Mouse (Mus musculus) layer of hippocampus, postnatal 25 days (tissue): Measurements from ENCODE around the gene Hist2h2aa2. TPM values are rescaled to one million over a fixed set of nuclear protein-coding genes. Genes with fewer than 3 reads are reported as not detected.
"Not testable (repeated sequence)": the region's sequence is repeated elsewhere in the genome, so short reads cannot be mapped to it uniquely, and the experiment has no call there.

Experiments
- DNase-seq, 2 experiments: peaks; one replicate each; pipeline ENCODE4 v3.0.0; 2022; ENCODE audit warnings: mixed read lengths in 2 of 2, low spot score in 1 of 2; ENCODE audit errors: extremely low spot score in 1 of 2
- microRNA-seq, 2 experiments: library from miRNA; unstranded; fragments of <30 nt; microRNA quantifications; one replicate each; pipeline ENCODE4 v1.2.0; 2021
- total RNA-seq, 2 experiments: library from RNA; stranded (reverse); gene quantifications; 2 replicates each; pipeline ENCODE4 v1.2.3; 2021

Hist2h2aa2 gene
- total RNA-seq, 2 experiments from 2014 or later, result 225 TPM

DNA sequence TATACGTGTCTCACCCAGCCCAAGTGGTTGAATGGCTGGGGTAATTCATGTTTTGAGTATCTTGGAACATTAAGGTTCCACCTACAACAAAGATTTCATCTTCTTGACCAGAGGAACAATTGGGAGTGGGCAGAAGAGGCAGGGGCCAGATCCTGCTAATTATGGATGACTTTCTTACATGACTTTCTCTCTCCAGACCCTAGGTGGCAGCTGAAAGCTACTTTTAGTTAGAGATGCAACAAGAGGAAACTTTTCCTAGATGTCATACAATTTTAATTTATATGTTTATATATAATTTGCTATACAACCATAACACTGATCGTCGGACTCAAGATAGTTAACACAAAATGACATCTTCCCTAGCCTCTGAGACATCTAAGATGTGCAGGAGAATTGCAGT is 32.3 kb downstream of the Hist2h2aa2 start:
- no peak for DNase-seq

DNA sequence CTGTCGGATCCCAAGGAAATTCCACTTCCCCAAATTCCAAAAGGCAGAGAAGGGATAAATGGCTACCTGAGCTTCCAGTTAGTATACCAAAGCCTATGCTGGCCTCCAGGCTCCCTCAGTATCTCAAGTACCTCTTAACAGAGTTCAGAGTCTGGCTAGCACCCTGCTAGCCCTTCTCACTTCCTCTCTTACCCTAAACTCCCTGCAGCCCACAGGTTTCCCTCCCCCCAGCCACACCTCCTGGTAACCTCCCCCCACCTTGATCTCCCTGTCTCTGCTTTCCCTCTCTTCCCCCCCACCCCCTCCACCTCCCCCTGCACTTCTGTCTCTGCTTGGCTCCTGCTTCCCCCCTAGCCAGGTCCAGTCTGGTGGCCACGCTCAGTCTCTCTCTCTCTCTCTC is 40.3 kb downstream of the Hist2h2aa2 start:
- DNase-seq, result no peak

DNA sequence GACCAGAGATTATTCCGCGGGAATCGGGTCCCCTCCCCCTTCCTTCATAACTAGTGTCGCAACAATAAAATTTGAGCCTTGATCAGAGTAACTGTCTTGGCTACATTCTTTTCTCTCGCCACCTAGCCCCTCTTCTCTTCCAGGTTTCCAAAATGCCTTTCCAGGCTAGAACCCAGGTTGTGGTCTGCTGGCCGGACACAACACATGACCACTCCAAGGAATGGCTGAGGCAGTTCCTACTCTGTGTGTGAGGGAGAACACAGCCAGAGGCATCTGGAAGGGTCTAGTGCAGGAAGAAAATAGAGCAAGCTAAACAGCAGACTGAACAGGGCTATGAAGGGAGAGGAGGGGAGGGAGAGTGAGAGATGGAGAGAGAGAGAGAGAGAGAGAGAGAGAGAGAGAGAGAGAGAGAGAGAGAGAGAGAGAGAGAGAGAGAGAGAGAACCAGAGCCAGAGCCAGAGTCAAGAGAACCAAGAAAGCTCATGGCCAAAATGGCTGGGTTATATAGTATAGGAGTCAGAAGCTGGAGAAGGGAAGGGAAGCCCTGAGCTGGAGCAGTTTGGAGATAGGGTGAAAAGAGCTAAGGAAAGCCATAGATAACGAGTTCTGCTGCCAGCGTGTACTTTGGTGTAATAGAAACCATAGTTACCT is 41.4 kb downstream of the Hist2h2aa2 start:
- not testable (repeated sequence) for DNase-seq

DNA sequence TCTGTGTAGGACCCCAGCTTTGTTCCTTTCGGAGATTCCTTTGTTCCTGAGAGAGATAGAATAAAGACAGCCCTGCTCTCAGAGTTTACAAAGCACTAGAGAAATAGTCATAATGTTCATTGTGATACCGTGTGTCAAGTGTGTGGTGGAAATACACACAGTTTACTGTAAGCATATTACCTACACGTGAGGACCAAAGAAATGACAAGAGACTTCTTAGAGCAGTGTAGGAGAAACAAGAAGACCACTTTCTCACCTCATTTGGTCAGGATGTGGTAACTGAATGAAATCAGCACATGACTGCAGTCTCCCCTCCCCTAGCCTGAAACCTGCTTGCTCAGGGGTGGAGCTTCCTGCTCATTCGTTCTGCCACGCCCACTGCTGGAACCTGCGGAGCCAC is 41.9 kb downstream of the Hist2h2aa2 start:
- DNase-seq, result no peak

DNA sequence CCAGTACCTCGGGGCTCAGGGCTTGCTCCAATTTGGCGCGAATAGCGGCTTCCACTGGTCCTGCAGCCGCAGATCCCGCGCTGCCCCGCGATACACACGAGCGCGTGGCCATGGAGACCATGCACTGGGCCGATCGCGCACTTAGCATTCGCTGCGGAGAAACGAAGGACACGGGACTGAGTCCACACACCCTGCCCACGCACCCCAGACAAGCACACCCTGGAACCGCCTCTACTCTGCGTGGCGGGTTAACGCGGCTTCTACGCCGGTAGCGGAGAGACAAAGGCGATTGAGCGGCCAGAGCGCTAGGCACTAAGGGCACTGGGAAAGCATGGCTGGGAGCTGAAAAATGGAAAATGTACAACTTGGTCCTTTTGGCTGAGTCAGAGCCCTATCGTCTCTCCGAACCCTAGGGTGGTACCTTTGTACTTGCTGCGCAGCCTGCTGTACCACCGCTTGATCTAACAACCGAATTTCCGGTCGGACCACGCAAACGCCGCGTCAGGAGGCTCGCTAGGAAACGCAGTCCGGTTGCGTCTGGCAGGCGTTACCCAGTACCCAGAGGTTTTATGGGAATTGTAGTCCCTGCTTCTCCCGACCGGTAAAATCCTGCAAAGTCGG is 42.8 kb downstream of the Hist2h2aa2 start:
- DNase-seq, result peak; percentile 81 to 83

DNA sequence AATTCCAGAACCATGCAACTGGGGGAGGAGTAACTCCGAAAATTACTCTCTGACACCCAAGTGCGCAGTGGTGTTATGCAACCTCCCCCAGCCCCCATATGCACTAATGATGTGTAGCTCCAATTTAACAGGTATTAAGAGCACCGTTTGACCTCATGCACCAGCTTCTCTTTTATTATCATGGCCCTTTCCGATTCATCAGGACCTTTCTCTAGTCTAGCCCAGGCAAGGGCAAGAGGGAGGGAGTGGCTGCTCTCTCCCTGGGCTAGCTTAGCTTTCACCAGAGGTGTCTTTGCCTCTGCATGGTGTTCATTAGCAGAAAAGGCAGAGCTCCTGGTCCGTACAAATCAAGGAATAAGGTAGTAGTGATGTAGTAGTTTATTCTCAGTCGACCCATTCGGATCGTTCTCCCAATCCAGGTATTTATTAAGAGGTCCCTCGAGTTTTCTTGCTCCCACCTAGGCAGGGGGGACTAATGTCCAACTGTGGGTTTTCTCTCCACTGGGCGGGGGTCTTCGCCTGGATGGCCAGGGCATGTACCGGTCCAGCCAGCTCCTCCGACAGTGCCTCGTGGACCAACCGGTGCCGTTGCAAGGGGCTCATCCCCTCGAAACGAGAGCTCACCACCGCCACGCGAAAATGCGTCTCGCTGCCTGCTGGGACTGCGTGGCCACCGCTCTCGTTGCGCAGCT is 43.5 kb downstream of the Hist2h2aa2 start:
- no peak for DNase-seq

DNA sequence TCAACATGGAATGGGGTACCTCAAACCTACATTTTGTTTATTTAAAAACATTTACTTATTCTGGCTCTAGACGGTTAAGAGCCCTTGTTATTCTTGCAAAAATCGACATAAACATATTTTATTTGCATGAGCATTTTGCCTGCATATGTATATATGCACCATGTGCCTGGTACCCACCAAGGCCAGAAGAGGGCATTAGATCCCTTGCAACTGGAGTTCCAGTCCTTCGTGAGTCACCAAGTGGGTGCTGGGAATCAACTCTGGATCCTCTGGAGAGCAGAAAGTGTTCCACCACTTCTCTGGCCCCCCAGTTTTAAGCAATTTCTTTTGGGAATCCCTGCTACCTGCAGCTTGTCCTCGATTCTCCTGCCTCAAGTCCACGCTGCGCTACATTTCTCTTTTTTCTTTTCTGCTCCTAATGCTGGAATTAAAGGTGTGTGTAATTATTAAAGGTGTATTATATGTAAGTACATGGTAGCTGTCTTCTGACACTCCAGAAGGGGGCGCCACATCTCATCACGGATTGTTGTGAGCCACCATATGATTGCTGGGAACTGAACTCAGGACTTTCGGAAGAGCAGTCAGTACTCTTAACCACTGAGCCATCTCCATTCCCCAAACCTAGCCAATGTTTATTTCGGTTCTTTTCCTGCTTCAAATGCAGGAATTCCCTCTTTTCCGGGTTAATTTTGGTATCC is 44.3 kb downstream of the Hist2h2aa2 start:
- no peak for DNase-seq

- DNase-seq, result no peak
Observed at GRCm38 (mm10) chr3:96194966-96195365, 45.1 kb downstream of the Hist2h2aa2 start.

GRCm38 (mm10) chr3:96192977-96193376 is 47.1 kb downstream of the Hist2h2aa2 start:
- DNase-seq, result no peak

Small RNA genes within 50 kb of the gene (microRNA-seq; reads per million reads assigned to microRNA genes)
- 0 reads per million in 2 experiments for gene Gm44492
- gene Gm47311, result 0 reads per million in 2 experiments
- gene Gm47313, result 0 reads per million in 2 experiments

Other genes with a start within 250 kb of the Hist2h2aa2 start
- 10 to 100 TPM; 37.0 to 41.3 TPM for gene Plekho1, start 244.3 kb downstream of the Hist2h2aa2 start, total RNA-seq
- 10 to 100 TPM; 42.2 to 45.0 TPM for gene Vps45, start 181.8 kb downstream of the Hist2h2aa2 start, total RNA-seq
- gene Otud7b, start 135.7 kb downstream of the Hist2h2aa2 start, total RNA-seq, result 10 to 100 TPM; 31.9 to 33.6 TPM
- 1 to 10 TPM; 3.8 to 4.4 TPM for gene Mtmr11, start 78.3 kb downstream of the Hist2h2aa2 start, total RNA-seq
- 10 to 100 TPM; 45.8 to 49.4 TPM for gene Sf3b4, start 67.9 kb downstream of the Hist2h2aa2 start, total RNA-seq
- 100 to 1,000 TPM; 379 to 381 TPM for gene Sv2a, start 59.1 kb downstream of the Hist2h2aa2 start, total RNA-seq
- gene Bola1, start 20.6 kb downstream of the Hist2h2aa2 start, total RNA-seq, result 10 to 100 TPM; 16.5 to 17.9 TPM
- 1 to 10 TPM; 8.5 to 9.2 TPM for gene Hist2h2ab, start 20.4 kb downstream of the Hist2h2aa2 start, total RNA-seq
- 10 to 100 TPM; 23.0 to 27.5 TPM for gene Hist2h2ac, start 19.4 kb downstream of the Hist2h2aa2 start, total RNA-seq
- gene Hist2h2be, start 19.2 kb downstream of the Hist2h2aa2 start, total RNA-seq, result 1 to 10 TPM; 5.6 to 5.9 TPM
- gene Hist2h3c2, start 1.1 kb downstream of the Hist2h2aa2 start, total RNA-seq, result 10 to 100 TPM in 1 of 2 experiments, 1 to 10 TPM in 1; 9.9 to 11.0 TPM
- gene Hist2h2aa1, start 5.2 kb upstream of the Hist2h2aa2 start, total RNA-seq, result 1 to 10 TPM; 3.0 to 6.9 TPM
- gene Hist2h3c1, start 6.4 kb upstream of the Hist2h2aa2 start, total RNA-seq, result not detected
- gene Hist2h4, start 23.0 kb upstream of the Hist2h2aa2 start, total RNA-seq, result 10 to 100 TPM; 23.8 to 28.4 TPM
- gene Hist2h3b, start 28.4 kb upstream of the Hist2h2aa2 start, total RNA-seq, result 10 to 100 TPM; 41.9 to 53.6 TPM
- gene Hist2h2bb, start 29.5 kb upstream of the Hist2h2aa2 start, total RNA-seq, result 100 to 1,000 TPM; 110 to 123 TPM
- gene Fcgr1, start 53.7 kb upstream of the Hist2h2aa2 start, total RNA-seq, result 1 to 10 TPM; 2.9 to 3.3 TPM
- not detected for gene BC107364, start 212.0 kb upstream of the Hist2h2aa2 start, total RNA-seq